Comparison of ENCODE assay signal across 8 mouse cellular contexts in genomic region chr19:12488205-12488966, GRCm38 (mm10). TPM values are rescaled to one million over a fixed set of nuclear protein-coding genes. Genes with fewer than 3 reads are reported as not detected.
A peak's percentile ranks its signal among the peaks of the same experiment; 100 is the strongest.
DNase-seq lines count a peak whose midpoint lies in the region; ATAC-seq and TF ChIP-seq lines count a peak whose summit lies in the region.

No protein-coding gene starts in this region.

- peaks cover 81% of the 10 kb centered on the region for H3K36me3 ChIP-seq in hindbrain, embryonic 10.5 days
- H3K36me3 ChIP-seq in liver, adult 2 months (ENCODE audit: control insufficient read depth, insufficient read depth, low read length), result no peaks in the 10 kb centered on the region
- H3K36me3 ChIP-seq in neural tube, embryonic 11.5 days (ENCODE audit: control insufficient read depth, insufficient read depth, low read length), result peaks cover 7% of the 10 kb centered on the region

- peak overlapping the region; percentile 18 for H3K4me2 ChIP-seq in neural tube, embryonic 11.5 days (ENCODE audit: low read depth)

- DNase-seq in layer of hippocampus, adult 2 months (ENCODE audit: low spot score in 2 of 2), result no peak
- no peak for DNase-seq in layer of hippocampus, adult 18-20 months (ENCODE audit: low spot score in 2 of 2)
- DNase-seq in cerebellum, adult 2 months, result peak; percentile 33 to 37
- DNase-seq in hindbrain, embryonic 10.5 days (ENCODE audit: low spot score), result peak; percentile 59
- peak; percentile 84 for DNase-seq in liver, adult 2 months (ENCODE audit: extremely low read depth, low read depth, low spot score)
- DNase-seq in neural tube, embryonic 11.5 days (ENCODE audit: low spot score), result peak; percentile 52
- DNase-seq in right cerebral cortex, postnatal 14 days, result no peak
- no peak for DNase-seq in right cerebral cortex, postnatal 36 days (ENCODE audit: low spot score in 2 of 2)

- ATAC-seq in neural tube, embryonic 11.5 days (ENCODE audit: insufficient read depth, low FRiP score, low TSS enrichment), result peak; percentile 6; the same call in 1 of the 2 replicates

- peak overlapping the region; percentile 60 for H3K9ac ChIP-seq in liver, adult 2 months (ENCODE audit: low read depth, low read length)
- peak overlapping the region; percentile 20 for H3K9ac ChIP-seq in neural tube, embryonic 11.5 days (ENCODE audit: low read length)

- TF ChIP-seq POLR2A in cerebellum, adult 2 months (IDR thresholded peaks at IDR 0.05; ENCODE audit: borderline replicate concordance, insufficient read depth, low read length), result no peak
- TF ChIP-seq POLR2A in liver, adult 2 months (IDR thresholded peaks at IDR 0.05; ENCODE audit: extremely low read depth, insufficient read depth, low read length), result no peak

- H3K27me3 ChIP-seq in cerebellum, adult 2 months (ENCODE audit: control insufficient read depth, insufficient read depth, low read length), result no peaks in the 10 kb centered on the region
- H3K27me3 ChIP-seq in hindbrain, embryonic 10.5 days (ENCODE audit: insufficient read depth, poor library complexity, severe bottlenecking), result no peaks in the 10 kb centered on the region
- H3K27me3 ChIP-seq in liver, adult 2 months (ENCODE audit: control insufficient read depth, insufficient read depth, low read length), result no peaks in the 10 kb centered on the region
- H3K27me3 ChIP-seq in neural tube, embryonic 11.5 days (ENCODE audit: control insufficient read depth, insufficient read depth, low read length), result no peaks in the 10 kb centered on the region

- peaks cover 10% of the 10 kb centered on the region for H3K4me1 ChIP-seq in cerebellum, adult 2 months (ENCODE audit: control insufficient read depth, insufficient read depth, low read length)
- peaks cover 69% of the 10 kb centered on the region for H3K4me1 ChIP-seq in hindbrain, embryonic 10.5 days (replicated peaks)
- H3K4me1 ChIP-seq in liver, adult 2 months (ENCODE audit: control insufficient read depth, insufficient read depth, low read length), result peaks cover 41% of the 10 kb centered on the region
- H3K4me1 ChIP-seq in neural tube, embryonic 11.5 days (ENCODE audit: control insufficient read depth, insufficient read depth, low read length), result peaks cover 28% of the 10 kb centered on the region

- H3K4me3 ChIP-seq in layer of hippocampus, adult 2 months, result no peak overlapping the region
- H3K4me3 ChIP-seq in cerebellum, adult 2 months (replicated peaks; ENCODE audit: insufficient read depth, low read depth, low read length), result no peak overlapping the region
- H3K4me3 ChIP-seq in hindbrain, embryonic 10.5 days, result peak overlapping the region; percentile 41
- H3K4me3 ChIP-seq in liver, adult 2 months (ENCODE audit: insufficient read depth, low read depth, low read length), result no peak overlapping the region
- H3K4me3 ChIP-seq in neural tube, embryonic 11.5 days (ENCODE audit: low read depth, low read length), result no peak overlapping the region

- WGBS in cerebellum, adult 2 months, result 31% methylated on average over 9 of the region's 9 CpGs
- WGBS in hindbrain, embryonic 10.5 days, result 12% methylated on average over 9 of the region's 9 CpGs
- WGBS in liver, adult 2 months, result 10% methylated on average over 9 of the region's 9 CpGs
- 21% methylated on average over 9 of the region's 9 CpGs for WGBS in neural tube, embryonic 11.5 days

- peaks cover 8% of the 10 kb centered on the region for H3K79me2 ChIP-seq in liver, adult 2 months (ENCODE audit: control insufficient read depth, insufficient read depth, low read length)

- H3K9me3 ChIP-seq in hindbrain, embryonic 10.5 days, result no peaks in the 10 kb centered on the region
- H3K9me3 ChIP-seq in neural tube, embryonic 11.5 days (ENCODE audit: control insufficient read depth, low read length), result no peaks in the 10 kb centered on the region

- peak overlapping the region; percentile 67 for H3K27ac ChIP-seq in layer of hippocampus, adult 2 months
- peak overlapping the region; percentile 24; the same call in 1 of the 2 replicates for H3K27ac ChIP-seq in cerebellum, adult 2 months (ENCODE audit: insufficient read depth, low read length)
- H3K27ac ChIP-seq in hindbrain, embryonic 10.5 days, result peak overlapping the region; percentile 100
- H3K27ac ChIP-seq in liver, adult 2 months (replicated peaks; ENCODE audit: insufficient read depth, low read depth, low read length), result peak overlapping the region; percentile 97
- peak overlapping the region; percentile 74 for H3K27ac ChIP-seq in neural tube, embryonic 11.5 days (ENCODE audit: low read depth, low read length)

- TF ChIP-seq CTCF in layer of hippocampus, adult 2 months (conservative IDR thresholded peaks at IDR 0.05), result peak; percentile 85
- TF ChIP-seq CTCF in cerebellum, adult 2 months (IDR thresholded peaks at IDR 0.05; ENCODE audit: borderline replicate concordance, insufficient read depth, low read depth, low read length), result peak; percentile 63
- TF ChIP-seq CTCF in liver, adult 2 months (IDR thresholded peaks at IDR 0.05; ENCODE audit: low read depth, low read length), result peak; percentile 83

RNA-seq across cellular contexts. Expression of gene Dtx4, which starts 12.9 kb away (rescaled TPM):
- 10 to 100 TPM; 32.5 to 35.9 TPM for total RNA-seq in layer of hippocampus, adult 2 months (2021)
- 10 to 100 TPM; 34.6 to 35.6 TPM for total RNA-seq in layer of hippocampus, adult 18-20 months (2021)
- polyA plus RNA-seq in cerebellum, adult 2 months (2012; rRNA removed), result 11.4 and 11.5 TPM in 2 replicates
- polyA plus RNA-seq in hindbrain, embryonic 10.5 days (2016; fragmentation: Nextera tagmentation; extraction: Ambion mirVana), result 56.5 and 65.2 TPM in 2 replicates
- 1.8 and 3.8 TPM in 2 replicates for total RNA-seq in liver, adult 2 months (2014; rRNA removed)
- 6.5 and 7.2 TPM in 2 replicates for polyA plus RNA-seq in liver, adult 2 months (2012; rRNA removed)
- 60.1 and 71.8 TPM in 2 replicates for polyA plus RNA-seq in neural tube, embryonic 11.5 days (2014; fragmentation: Nextera tagmentation; extraction: Ambion mirVana)

RNA-seq across cellular contexts. Expression of gene Mpeg1, which starts 27.8 kb away (rescaled TPM):
- 1 to 10 TPM; 5.4 to 6.6 TPM for total RNA-seq in layer of hippocampus, adult 2 months (2021)
- total RNA-seq in layer of hippocampus, adult 18-20 months (2021), result 1 to 10 TPM; 7.8 to 9.4 TPM
- polyA plus RNA-seq in cerebellum, adult 2 months (2012; rRNA removed), result 3.3 and 3.6 TPM in 2 replicates
- 0.24 and 0.35 TPM in 2 replicates for polyA plus RNA-seq in hindbrain, embryonic 10.5 days (2016; fragmentation: Nextera tagmentation; extraction: Ambion mirVana)
- total RNA-seq in liver, adult 2 months (2014; rRNA removed), result 27.1 and 30.9 TPM in 2 replicates
- polyA plus RNA-seq in liver, adult 2 months (2012; rRNA removed), result 6.1 and 7.4 TPM in 2 replicates
- polyA plus RNA-seq in neural tube, embryonic 11.5 days (2014; fragmentation: Nextera tagmentation; extraction: Ambion mirVana), result 1.1 and 1.2 TPM in 2 replicates

RNA-seq across cellular contexts. Expression of gene Fam111a, which starts 57.2 kb away (rescaled TPM):
- total RNA-seq in layer of hippocampus, adult 2 months (2021), result 1 to 10 TPM; 1.5 to 2.0 TPM
- 1 to 10 TPM in 1 of 2 experiments, under 1 TPM in 1; 0.91 to 1.7 TPM for total RNA-seq in layer of hippocampus, adult 18-20 months (2021)
- polyA plus RNA-seq in cerebellum, adult 2 months (2012; rRNA removed), result 0.46 and 0.65 TPM in 2 replicates
- 15.3 and 20.2 TPM in 2 replicates for polyA plus RNA-seq in hindbrain, embryonic 10.5 days (2016; fragmentation: Nextera tagmentation; extraction: Ambion mirVana)
- 2.3 and 2.4 TPM in 2 replicates for total RNA-seq in liver, adult 2 months (2014; rRNA removed)
- polyA plus RNA-seq in liver, adult 2 months (2012; rRNA removed), result 0.12 and 0.24 TPM in 2 replicates
- polyA plus RNA-seq in neural tube, embryonic 11.5 days (2014; fragmentation: Nextera tagmentation; extraction: Ambion mirVana), result 22.5 and 24.5 TPM in 2 replicates

Comparison
In these comparisons a context has a peak if more than half of its experiments do, and no peak if none do; other contexts are left out.
1. DNase-seq: peak in cerebellum, adult 2 months (2 of 2), hindbrain, embryonic 10.5 days (single experiment), liver, adult 2 months (single experiment) and neural tube, embryonic 11.5 days (single experiment); none in layer of hippocampus, adult 2 months (0 of 2), layer of hippocampus, adult 18-20 months (0 of 2), right cerebral cortex, postnatal 14 days (single experiment) and right cerebral cortex, postnatal 36 days (0 of 2).
2. H3K27ac ChIP-seq: peak in every context shown above with its lines; median percentile 100 in hindbrain, embryonic 10.5 days; 97 in liver, adult 2 months; 74 in neural tube, embryonic 11.5 days; 67 in layer of hippocampus, adult 2 months; 24 in cerebellum, adult 2 months.
3. Peak in every context shown above with its lines, with median percentiles within 50 percentile points of each other: CTCF ChIP-seq.